Mouse (Mus musculus) midbrain, postnatal 0 days (tissue): ENCODE data around the gene Gm10721. TPM values are rescaled to one million over a fixed set of nuclear protein-coding genes. Genes with fewer than 3 reads are reported as not detected.
"Not testable (repeated sequence)": the region's sequence is repeated elsewhere in the genome, so short reads cannot be mapped to it uniquely, and the experiment has no call there.

ENCODE experiments used
- ATAC-seq: fragments of 200-750 bp; cut with Nextera tagmentation; 2 replicates; pipeline ENCODE4 v1.8.0; 2017; ENCODE audit warnings: moderate number of reproducible peaks, mild to moderate bottlenecking, moderate TSS enrichment, moderate library complexity; ENCODE audit not compliant: low FRiP score
- DNase-seq: peaks from one replicate; pipeline ENCODE4 v3.0.0-alpha.2; 2015; ENCODE audit warnings: low spot score
- H3K27ac ChIP-seq: fragments of 300-500 bp; sonication (generic); 2 replicates; pipeline ENCODE4 v1.5.1; 2014; ENCODE audit warnings: low read depth, mild to moderate bottlenecking, low read length, mixed read lengths
- H3K27me3 ChIP-seq: fragments of 300-500 bp; sonication (generic); 2 replicates; pipeline ENCODE4 v1.6.1; 2014; ENCODE audit warnings: low read length, control low read depth, mixed read lengths; ENCODE audit not compliant: insufficient read depth
- H3K36me3 ChIP-seq: fragments of 300-500 bp; sonication (generic); 2 replicates; pipeline ENCODE4 v1.6.1; 2014; ENCODE audit warnings: low read length, control low read depth, mixed read lengths; ENCODE audit not compliant: insufficient read depth
- H3K4me1 ChIP-seq: fragments of 300-500 bp; sonication (generic); 2 replicates; pipeline ENCODE4 v1.6.1; 2014; ENCODE audit warnings: mild to moderate bottlenecking, control low read depth, antibody characterized with exemption, low read length, mixed read lengths; ENCODE audit not compliant: insufficient read depth
- H3K4me2 ChIP-seq: fragments of 300-500 bp; sonication (generic); 2 replicates; pipeline ENCODE4 v1.6.1; 2014; ENCODE audit warnings: low read depth, mild to moderate bottlenecking, low read length, mixed read lengths; ENCODE audit not compliant: poor library complexity, severe bottlenecking
- H3K4me3 ChIP-seq: fragments of 300-500 bp; sonication (generic); 2 replicates; pipeline ENCODE4 v1.5.1; 2014; ENCODE audit warnings: low read depth, mild to moderate bottlenecking, low read length, moderate library complexity
- H3K9ac ChIP-seq: fragments of 300-500 bp; sonication (generic); replicated peaks from 2 replicates; pipeline ENCODE4 v1.6.1; 2014; ENCODE audit warnings: mild to moderate bottlenecking, low read length, moderate library complexity, mixed read lengths; ENCODE audit not compliant: poor library complexity, severe bottlenecking
- H3K9me3 ChIP-seq: fragments of 300-500 bp; sonication (generic); 2 replicates; pipeline ENCODE4 v1.6.1; 2016; ENCODE audit warnings: low read length, control low read depth
- WGBS: fragments of 180-500 bp; shearing (Covaris S2); extraction: QIAGEN DNeasy Blood & Tissue Kit; methylation state at CpG from one replicate; pipeline ENCODE4 v1.1.7; 2014; 5-methylcytosine and 5-hydroxymethylcytosine counted together
- polyA plus RNA-seq: library from polyadenylated mRNA; unstranded; fragments of >200 nt; fragmentation: Nextera tagmentation; extraction: Ambion mirVana; gene quantifications from 2 replicates; pipeline ENCODE4 v1.2.1, GENCODE M21; 2015
- total RNA-seq: library from RNA; depleted of rRNA; stranded (reverse); fragments of >200 nt; gene quantifications from 2 replicates; pipeline ENCODE4 v1.2.3, GENCODE M21; 2014

The Gm10721 gene
- total and polyA plus RNA-seq, 2 experiments from 2014 or later = not detected

GRCm38 (mm10) chr9:3023312-3023984 is 10.5 kb downstream of the Gm10721 start, which contains the start of gene Gm10718:
Gene Gm10718 (plus strand): TSS chr9:3023547.
- H3K27ac ChIP-seq, ATAC-seq, H3K4me1 ChIP-seq, H3K36me3 ChIP-seq, H3K27me3 ChIP-seq, H3K9me3 ChIP-seq, DNase-seq, H3K4me2 ChIP-seq, H3K4me3 ChIP-seq, H3K9ac ChIP-seq: not testable (repeated sequence)
- WGBS = 78% methylated on average over 9 of the region's 13 CpGs

- not testable (repeated sequence) for H3K9ac ChIP-seq, ATAC-seq, H3K27ac ChIP-seq, H3K4me1 ChIP-seq, H3K27me3 ChIP-seq, H3K9me3 ChIP-seq, H3K4me2 ChIP-seq, H3K36me3 ChIP-seq, DNase-seq, H3K4me3 ChIP-seq
- WGBS = 72% methylated on average over 15 of the region's 16 CpGs
Observed at GRCm38 (mm10) chr9:3023985-3024648, 11.2 kb downstream of the Gm10721 start.

GRCm38 (mm10) chr9:3024912-3025467 is 12.1 kb downstream of the Gm10721 start, which contains the start of gene Gm10717:
Gene Gm10717 (plus strand): TSS chr9:3025417.
- H3K36me3 ChIP-seq, H3K4me3 ChIP-seq, ATAC-seq, H3K9me3 ChIP-seq, H3K4me2 ChIP-seq, H3K9ac ChIP-seq, H3K4me1 ChIP-seq, H3K27me3 ChIP-seq, H3K27ac ChIP-seq, DNase-seq: not testable (repeated sequence)
- WGBS = 77% methylated on average over 12 of the region's 12 CpGs

GRCm38 (mm10) chr9:3025653-3026052 is 12.7 kb downstream of the Gm10721 start:
- H3K4me1 ChIP-seq, H3K9me3 ChIP-seq, H3K9ac ChIP-seq, H3K4me2 ChIP-seq, H3K27ac ChIP-seq, H3K36me3 ChIP-seq, H3K27me3 ChIP-seq, H3K4me3 ChIP-seq, ATAC-seq, DNase-seq: not testable (repeated sequence)
- WGBS = 65% methylated on average over 4 of the region's 6 CpGs

- DNase-seq, ATAC-seq, H3K9me3 ChIP-seq, H3K4me1 ChIP-seq, H3K4me2 ChIP-seq, H3K9ac ChIP-seq, H3K27me3 ChIP-seq, H3K4me3 ChIP-seq, H3K27ac ChIP-seq, H3K36me3 ChIP-seq: not testable (repeated sequence)
- 80% methylated on average over 5 of the region's 5 CpGs for WGBS
Observed at GRCm38 (mm10) chr9:3026136-3026535, 13.2 kb downstream of the Gm10721 start.

GRCm38 (mm10) chr9:3026741-3027140 is 13.8 kb downstream of the Gm10721 start:
- not testable (repeated sequence) for H3K27ac ChIP-seq, H3K9me3 ChIP-seq, H3K27me3 ChIP-seq, H3K4me3 ChIP-seq, H3K4me1 ChIP-seq, H3K4me2 ChIP-seq, DNase-seq, ATAC-seq, H3K36me3 ChIP-seq, H3K9ac ChIP-seq
- WGBS = 68% methylated on average over 9 of the region's 9 CpGs

- not testable (repeated sequence) for H3K4me1 ChIP-seq, H3K36me3 ChIP-seq, H3K9ac ChIP-seq, H3K4me3 ChIP-seq, H3K9me3 ChIP-seq, H3K4me2 ChIP-seq, ATAC-seq, H3K27ac ChIP-seq, H3K27me3 ChIP-seq
- WGBS = 78% methylated on average over 9 of the region's 9 CpGs
- DNase-seq = peak; percentile 64
Observed at GRCm38 (mm10) chr9:3027200-3027599, 14.3 kb downstream of the Gm10721 start.

- not testable (repeated sequence) for DNase-seq, H3K9ac ChIP-seq, ATAC-seq, H3K27ac ChIP-seq, H3K36me3 ChIP-seq, H3K4me3 ChIP-seq, H3K27me3 ChIP-seq, H3K4me1 ChIP-seq, H3K9me3 ChIP-seq, H3K4me2 ChIP-seq
- WGBS = 71% methylated on average over 12 of the region's 16 CpGs
Observed at GRCm38 (mm10) chr9:3029276-3030000, 16.5 kb downstream of the Gm10721 start.
